Mouse (Mus musculus) lung, embryonic 16.5 days (tissue): ENCODE measurements around the gene Cnot6l. TPM values are rescaled to one million over a fixed set of nuclear protein-coding genes. Genes with fewer than 3 reads are reported as not detected.

Experiments used
- ATAC-seq: fragments of 200-750 bp; cut with Nextera tagmentation; 2 replicates; pipeline ENCODE4 v1.8.0; 2017; ENCODE audit warnings: low read depth, mild to moderate bottlenecking, moderate library complexity
- H3K27ac ChIP-seq: fragments of 300-500 bp; sonication (generic); 2 replicates; pipeline ENCODE4 v1.5.1; 2014; ENCODE audit warnings: mild to moderate bottlenecking, control low read depth, low read length
- H3K27me3 ChIP-seq: fragments of 300-500 bp; sonication (generic); 2 replicates; pipeline ENCODE4 v1.6.1; 2014; ENCODE audit warnings: low read depth, low read length, mixed read lengths; ENCODE audit not compliant: control insufficient read depth, insufficient read depth
- H3K36me3 ChIP-seq: fragments of 300-500 bp; sonication (generic); 2 replicates; pipeline ENCODE4 v1.6.1; 2014; ENCODE audit warnings: low read length; ENCODE audit not compliant: control insufficient read depth, insufficient read depth
- H3K4me1 ChIP-seq: fragments of 300-500 bp; sonication (generic); replicated peaks from 2 replicates; pipeline ENCODE4 v1.6.1; 2014; ENCODE audit warnings: low read length, mixed read lengths; ENCODE audit not compliant: control insufficient read depth, insufficient read depth
- H3K4me2 ChIP-seq: fragments of 300-500 bp; sonication (generic); 2 replicates; pipeline ENCODE4 v1.6.1; 2014; ENCODE audit warnings: low read depth, low read length, control low read depth
- H3K4me3 ChIP-seq: fragments of 300-500 bp; sonication (generic); 2 replicates; pipeline ENCODE4 v1.5.1; 2014; ENCODE audit warnings: mild to moderate bottlenecking, low read length, control low read depth
- H3K9ac ChIP-seq: fragments of 300-500 bp; sonication (generic); 2 replicates; pipeline ENCODE4 v1.6.1; 2014; ENCODE audit warnings: low read length, control low read depth
- H3K9me3 ChIP-seq: fragments of 300-500 bp; sonication (generic); 2 replicates; pipeline ENCODE4 v1.6.1; 2016; ENCODE audit warnings: low read length; ENCODE audit not compliant: control insufficient read depth
- WGBS: fragments of 180-500 bp; shearing (Covaris S2); extraction: QIAGEN DNeasy Blood & Tissue Kit; methylation state at CpG from one replicate; pipeline ENCODE4 v1.1.7; 2014; 5-methylcytosine and 5-hydroxymethylcytosine counted together
- polyA plus RNA-seq: library from polyadenylated mRNA; unstranded; fragments of >200 nt; fragmentation: Nextera tagmentation; extraction: Ambion mirVana; gene quantifications from 2 replicates; pipeline ENCODE4 v1.2.1, GENCODE M21; 2015

Cnot6l gene
- polyA plus RNA-seq, 1 experiment from 2014 or later = 18.9 TPM

- peaks cover 6% of the 10 kb centered on the region; the same call in 1 of the 2 replicates for H3K36me3 ChIP-seq
- H3K27ac ChIP-seq = no peak overlapping the region
- H3K9me3 ChIP-seq = no peaks in the 10 kb centered on the region
- no peaks in the 10 kb centered on the region for H3K4me1 ChIP-seq
- no peaks in the 10 kb centered on the region for H3K27me3 ChIP-seq
- no peak overlapping the region for H3K4me3 ChIP-seq
- ATAC-seq = no peak
- H3K9ac ChIP-seq = no peak overlapping the region
- WGBS = 79% methylated on average over 1 of the region's 1 CpGs
- no peak overlapping the region for H3K4me2 ChIP-seq
These were observed 37.1 kb downstream of the Cnot6l start for GRCm38 (mm10) chr5:96126856-96127255.

- no peaks in the 10 kb centered on the region for H3K9me3 ChIP-seq
- no peak overlapping the region for H3K4me2 ChIP-seq
- no peak overlapping the region for H3K27ac ChIP-seq
- 76% methylated on average over 3 of the region's 3 CpGs for WGBS
- H3K27me3 ChIP-seq = no peaks in the 10 kb centered on the region
- H3K36me3 ChIP-seq = peaks cover 4% of the 10 kb centered on the region
- no peak overlapping the region for H3K9ac ChIP-seq
- no peaks in the 10 kb centered on the region for H3K4me1 ChIP-seq
- no peak overlapping the region for H3K4me3 ChIP-seq
- ATAC-seq = no peak
These were observed 49.0 kb downstream of the Cnot6l start for GRCm38 (mm10) chr5:96114943-96115342.

- Histone ChIP-seq H3K9me3 (no peaks in the 10 kb centered on the region), H3K4me1 (no peaks in the 10 kb centered on the region), H3K27ac (no peak overlapping the region), H3K4me3 (no peak overlapping the region), H3K27me3 (no peaks in the 10 kb centered on the region), H3K9ac (no peak overlapping the region), H3K4me2 (no peak overlapping the region), H3K36me3 (peaks cover 4% of the 10 kb centered on the region; the same call in 1 of the 2 replicates)
- ATAC-seq = no peak
- 88% methylated on average over 1 of the region's 1 CpGs for WGBS
These were observed 59.3 kb downstream of the Cnot6l start for GRCm38 (mm10) chr5:96104644-96105043.

- WGBS = 62% methylated on average over 2 of the region's 2 CpGs
- H3K9ac ChIP-seq = no peak overlapping the region
- H3K27me3 ChIP-seq = no peaks in the 10 kb centered on the region
- H3K36me3 ChIP-seq = no peaks in the 10 kb centered on the region
- H3K4me3 ChIP-seq = no peak overlapping the region
- no peaks in the 10 kb centered on the region for H3K9me3 ChIP-seq
- no peaks in the 10 kb centered on the region for H3K4me1 ChIP-seq
- ATAC-seq = no peak
- no peak overlapping the region for H3K4me2 ChIP-seq
- H3K27ac ChIP-seq = no peak overlapping the region
These were observed 72.5 kb downstream of the Cnot6l start for GRCm38 (mm10) chr5:96091468-96091867.

- Histone ChIP-seq H3K27ac (no peak overlapping the region), H3K27me3 (no peaks in the 10 kb centered on the region)
- no peak for ATAC-seq
These were observed 78.6 kb downstream of the Cnot6l start for GRCm38 (mm10) chr5:96085324-96085723.

GRCm38 (mm10) chr5:96079026-96079425, 84.9 kb downstream of the Cnot6l start:
- 72% methylated on average over 1 of the region's 1 CpGs for WGBS
- Histone ChIP-seq H3K36me3 (peaks cover 17% of the 10 kb centered on the region), H3K4me3 (no peak overlapping the region), H3K27ac (no peak overlapping the region), H3K4me2 (no peak overlapping the region), H3K27me3 (no peaks in the 10 kb centered on the region), H3K4me1 (no peaks in the 10 kb centered on the region), H3K9ac (no peak overlapping the region), H3K9me3 (no peaks in the 10 kb centered on the region)
- no peak for ATAC-seq

More at GRCm38 (mm10) chr5:96085324-96085723, 78.6 kb downstream of the Cnot6l start:
- Histone ChIP-seq H3K4me1 (no peaks in the 10 kb centered on the region), H3K4me2 (no peak overlapping the region), H3K9ac (no peak overlapping the region), H3K36me3 (peaks cover 9% of the 10 kb centered on the region), H3K4me3 (no peak overlapping the region), H3K9me3 (no peaks in the 10 kb centered on the region)

GRCm38 (mm10) chr5:96065591-96065990, 98.4 kb downstream of the Cnot6l start:
- H3K9ac ChIP-seq = no peak overlapping the region
- no peaks in the 10 kb centered on the region for H3K36me3 ChIP-seq
- ATAC-seq = no peak
- no peaks in the 10 kb centered on the region for H3K9me3 ChIP-seq
- no peaks in the 10 kb centered on the region for H3K27me3 ChIP-seq
- H3K4me2 ChIP-seq = no peak overlapping the region
- no peak overlapping the region for H3K4me3 ChIP-seq
- no peaks in the 10 kb centered on the region for H3K4me1 ChIP-seq
- H3K27ac ChIP-seq = no peak overlapping the region

GRCm38 (mm10) chr5:96042492-96042891, 121.5 kb downstream of the Cnot6l start:
- 57% methylated on average over 3 of the region's 3 CpGs for WGBS
- Histone ChIP-seq H3K27ac (no peak overlapping the region), H3K4me2 (no peak overlapping the region), H3K36me3 (no peaks in the 10 kb centered on the region), H3K27me3 (no peaks in the 10 kb centered on the region), H3K4me3 (no peak overlapping the region), H3K9ac (no peak overlapping the region), H3K4me1 (no peaks in the 10 kb centered on the region; the same call in 1 of the 2 replicates), H3K9me3 (no peaks in the 10 kb centered on the region)
- peak; percentile 26; the same call in 1 of the 2 replicates for ATAC-seq

GRCm38 (mm10) chr5:96041507-96042104, 122.4 kb downstream of the Cnot6l start:
- Histone ChIP-seq H3K4me2 (no peak overlapping the region), H3K27me3 (no peaks in the 10 kb centered on the region), H3K4me3 (no peak overlapping the region), H3K9ac (no peak overlapping the region), H3K36me3 (no peaks in the 10 kb centered on the region), H3K9me3 (no peaks in the 10 kb centered on the region), H3K4me1 (no peaks in the 10 kb centered on the region; the same call in 1 of the 2 replicates), H3K27ac (no peak overlapping the region)
- 48% methylated on average over 7 of the region's 7 CpGs for WGBS
- no peak for ATAC-seq
